ENCODE assay signal across 8 mouse cellular contexts in the genomic region with DNA sequence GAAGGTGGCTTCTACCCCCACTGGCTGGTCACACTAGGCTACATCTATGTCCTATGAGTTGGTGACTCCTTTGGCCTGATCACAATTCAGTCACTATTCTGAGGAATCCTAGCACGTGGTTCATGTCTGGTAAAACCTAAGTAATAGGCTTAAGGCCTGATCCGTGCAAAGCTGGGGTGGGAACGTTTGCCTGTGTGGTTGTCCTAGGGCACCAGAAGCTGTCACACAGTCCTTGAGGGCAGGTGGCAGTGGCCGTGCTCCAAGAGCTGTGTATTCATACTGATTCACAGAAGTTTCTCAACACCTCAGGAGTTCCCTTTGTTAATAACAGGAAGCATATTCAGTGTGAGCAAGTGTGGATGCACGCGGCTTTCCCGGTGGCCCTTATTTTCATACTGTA. TPM values are rescaled to one million over a fixed set of nuclear protein-coding genes. Genes with fewer than 3 reads are reported as not detected.
DNase-seq lines count a peak whose midpoint lies in the region; ATAC-seq and TF ChIP-seq lines count a peak whose summit lies in the region.

No protein-coding gene starts in this region.

- no peak for TF ChIP-seq POLR2A in cerebellum, adult 2 months (IDR thresholded peaks at IDR 0.05; ENCODE audit: borderline replicate concordance, insufficient read depth, low read length)

- peaks cover 20% of the 10 kb centered on the region for H3K4me1 ChIP-seq in cerebellum, adult 2 months (ENCODE audit: control insufficient read depth, insufficient read depth, low read length)
- peaks cover 15% of the 10 kb centered on the region for H3K4me1 ChIP-seq in liver, embryonic 16.5 days (ENCODE audit: control insufficient read depth, low read depth, low read length)
- H3K4me1 ChIP-seq in liver, embryonic 12.5 days, result peaks cover 31% of the 10 kb centered on the region
- H3K4me1 ChIP-seq in liver, postnatal 0 days (ENCODE audit: insufficient read depth), result peaks cover 59% of the 10 kb centered on the region

- peak; percentile 27 to 38 for DNase-seq in cerebellum, adult 2 months
- DNase-seq in cerebellum, postnatal 4 days (ENCODE audit: low spot score in 2 of 2), result no peak
- DNase-seq in liver, postnatal 0 days, result no peak
- peak; percentile 46 for DNase-seq in retina, postnatal 7 days (ENCODE audit: low read depth, low spot score)
- DNase-seq in layer of hippocampus, adult 9-10 months (ENCODE audit: low spot score), result no peak
- no peak for DNase-seq in right cerebral cortex, adult 2 months (ENCODE audit: low spot score in 2 of 2)

- H3K9me3 ChIP-seq in liver, embryonic 16.5 days (replicated peaks; ENCODE audit: control insufficient read depth, low read length), result no peaks in the 10 kb centered on the region
- H3K9me3 ChIP-seq in liver, embryonic 12.5 days (replicated peaks), result no peaks in the 10 kb centered on the region
- no peaks in the 10 kb centered on the region for H3K9me3 ChIP-seq in liver, postnatal 0 days (ENCODE audit: low read length)

- WGBS in cerebellum, adult 2 months, result 49% methylated on average over 7 of the region's 7 CpGs
- WGBS in liver, embryonic 16.5 days (ENCODE audit: insufficient replicate concordance), result 48% methylated on average over 7 of the region's 7 CpGs
- 65% methylated on average over 7 of the region's 7 CpGs for WGBS in liver, embryonic 12.5 days (ENCODE audit: insufficient replicate concordance)
- 58% methylated on average over 7 of the region's 7 CpGs for WGBS in liver, postnatal 0 days (ENCODE audit: insufficient replicate concordance)

- no peak for ATAC-seq in liver, embryonic 16.5 days (ENCODE audit: low read depth)
- no peak for ATAC-seq in liver, embryonic 12.5 days
- no peak for ATAC-seq in liver, postnatal 0 days

- H3K4me3 ChIP-seq in cerebellum, adult 2 months (replicated peaks; ENCODE audit: insufficient read depth, low read depth, low read length), result no peak overlapping the region
- H3K4me3 ChIP-seq in liver, embryonic 16.5 days (ENCODE audit: low read depth, low read length), result no peak overlapping the region
- no peak overlapping the region for H3K4me3 ChIP-seq in liver, embryonic 12.5 days
- H3K4me3 ChIP-seq in liver, postnatal 0 days (ENCODE audit: low read depth, low read length), result no peak overlapping the region

- no peaks in the 10 kb centered on the region for H3K27me3 ChIP-seq in cerebellum, adult 2 months (ENCODE audit: control insufficient read depth, insufficient read depth, low read length)
- H3K27me3 ChIP-seq in liver, embryonic 16.5 days (ENCODE audit: control insufficient read depth, insufficient read depth, low read depth, low read length), result peaks cover 2% of the 10 kb centered on the region; the same call in 1 of the 2 replicates
- H3K27me3 ChIP-seq in liver, embryonic 12.5 days (replicated peaks), result peaks cover 15% of the 10 kb centered on the region
- H3K27me3 ChIP-seq in liver, postnatal 0 days (ENCODE audit: insufficient read depth, low read length), result no peaks in the 10 kb centered on the region

- TF ChIP-seq CTCF in cerebellum, adult 2 months (IDR thresholded peaks at IDR 0.05; ENCODE audit: borderline replicate concordance, insufficient read depth, low read depth, low read length), result no peak
- no peak for TF ChIP-seq CTCF in liver, postnatal 0 days (IDR thresholded peaks at IDR 0.05; ENCODE audit: low read depth)

- peak overlapping the region; percentile 4; the same call in 1 of the 2 replicates for H3K4me2 ChIP-seq in liver, embryonic 16.5 days (ENCODE audit: low read depth, low read length)
- H3K4me2 ChIP-seq in liver, embryonic 12.5 days, result no peak overlapping the region; the same call in 1 of the 2 replicates
- H3K4me2 ChIP-seq in liver, postnatal 0 days (ENCODE audit: low read depth, low read length), result peak overlapping the region; percentile 81

- no peak overlapping the region for H3K9ac ChIP-seq in liver, embryonic 16.5 days (ENCODE audit: low read depth, low read length)
- H3K9ac ChIP-seq in liver, embryonic 12.5 days, result no peak overlapping the region
- no peak overlapping the region for H3K9ac ChIP-seq in liver, postnatal 0 days (replicated peaks)

- no peak overlapping the region for H3K27ac ChIP-seq in cerebellum, adult 2 months (ENCODE audit: insufficient read depth, low read length)
- H3K27ac ChIP-seq in liver, embryonic 16.5 days (ENCODE audit: low read length), result no peak overlapping the region
- H3K27ac ChIP-seq in liver, embryonic 12.5 days, result no peak overlapping the region
- H3K27ac ChIP-seq in liver, postnatal 0 days (ENCODE audit: low read depth), result peak overlapping the region; percentile 9; the same call in 1 of the 2 replicates

- TF ChIP-seq EP300 in liver, postnatal 0 days (IDR thresholded peaks at IDR 0.05; ENCODE audit: low read depth), result no peak

- H3K36me3 ChIP-seq in liver, embryonic 16.5 days (ENCODE audit: control insufficient read depth, insufficient read depth), result no peaks in the 10 kb centered on the region
- H3K36me3 ChIP-seq in liver, embryonic 12.5 days, result no peaks in the 10 kb centered on the region
- H3K36me3 ChIP-seq in liver, postnatal 0 days (replicated peaks; ENCODE audit: insufficient read depth, low read length), result no peaks in the 10 kb centered on the region

RNA-seq across cellular contexts. Expression of gene Eepd1, which starts 4.1 kb away (rescaled TPM):
- polyA plus RNA-seq in cerebellum, adult 2 months (2012; rRNA removed), result 11.0 and 11.2 TPM in 2 replicates
- polyA plus RNA-seq in liver, embryonic 16.5 days (2015; fragmentation: Nextera tagmentation; extraction: Ambion mirVana), result 6.3 and 7.0 TPM in 2 replicates
- 5.4 and 6.3 TPM in 2 replicates for polyA plus RNA-seq in liver, embryonic 12.5 days (2016; fragmentation: Nextera tagmentation; extraction: Ambion mirVana)
- polyA plus RNA-seq in liver, postnatal 0 days (2015; fragmentation: Nextera tagmentation; extraction: Ambion mirVana), result 7.6 and 7.8 TPM in 2 replicates

Comparison
In these comparisons a context has a peak if more than half of its experiments do, and no peak if none do; other contexts are left out.
1. DNase-seq: peak in cerebellum, adult 2 months (2 of 2) and retina, postnatal 7 days (single experiment); none in cerebellum, postnatal 4 days (0 of 2), liver, postnatal 0 days (single experiment), layer of hippocampus, adult 9-10 months (single experiment) and right cerebral cortex, adult 2 months (0 of 2).